Mouse (Mus musculus) intestine, embryonic 15.5 days (tissue): ENCODE data around the gene Ebf4. TPM values are rescaled to one million over a fixed set of nuclear protein-coding genes. Genes with fewer than 3 reads are reported as not detected.
A peak's percentile ranks its signal among the peaks of the same experiment; 100 is the strongest.

Experiments
- ATAC-seq: fragments of 200-750 bp; cut with Nextera tagmentation; 2 replicates; pipeline ENCODE4 v1.8.0; 2017; ENCODE audit warnings: moderate TSS enrichment, moderate library complexity
- H3K27ac ChIP-seq: fragments of 300-500 bp; sonication (generic); 2 replicates; pipeline ENCODE4 v1.5.1; 2015; ENCODE audit warnings: mild to moderate bottlenecking, inconsistent platforms
- H3K27me3 ChIP-seq: fragments of 300-500 bp; sonication (generic); replicated peaks from 2 replicates; pipeline ENCODE4 v1.6.1; 2015; ENCODE audit warnings: inconsistent platforms
- H3K36me3 ChIP-seq: fragments of 300-500 bp; sonication (generic); 2 replicates; pipeline ENCODE4 v1.6.1; 2015; ENCODE audit warnings: inconsistent platforms
- H3K4me1 ChIP-seq: fragments of 300-500 bp; sonication (generic); replicated peaks from 2 replicates; pipeline ENCODE4 v1.6.1; 2015; ENCODE audit warnings: inconsistent platforms
- H3K4me2 ChIP-seq: fragments of 300-500 bp; sonication (generic); replicated peaks from 2 replicates; pipeline ENCODE4 v1.6.1; 2015; ENCODE audit warnings: mild to moderate bottlenecking, inconsistent platforms
- H3K4me3 ChIP-seq: fragments of 300-500 bp; sonication (generic); replicated peaks from 2 replicates; pipeline ENCODE4 v1.5.1; 2015; ENCODE audit warnings: inconsistent platforms
- H3K9ac ChIP-seq: fragments of 300-500 bp; sonication (generic); 2 replicates; pipeline ENCODE4 v1.6.1; 2015; ENCODE audit warnings: inconsistent platforms
- H3K9me3 ChIP-seq: fragments of 300-500 bp; sonication (generic); 2 replicates; pipeline ENCODE4 v1.6.1; 2016; ENCODE audit warnings: inconsistent platforms
- WGBS: fragments of 180-500 bp; shearing (Covaris S2); methylation state at CpG from one replicate; pipeline ENCODE4 v1.1.7; 2015; 5-methylcytosine and 5-hydroxymethylcytosine counted together
- polyA plus RNA-seq: library from polyadenylated mRNA; unstranded; fragments of >200 nt; fragmentation: Nextera tagmentation; extraction: Ambion mirVana; gene quantifications from 2 replicates; pipeline ENCODE4 v1.2.1, GENCODE M21; 2015

Gene Ebf4
- polyA plus RNA-seq, 1 experiment from 2014 or later: 2.2 TPM

DNA sequence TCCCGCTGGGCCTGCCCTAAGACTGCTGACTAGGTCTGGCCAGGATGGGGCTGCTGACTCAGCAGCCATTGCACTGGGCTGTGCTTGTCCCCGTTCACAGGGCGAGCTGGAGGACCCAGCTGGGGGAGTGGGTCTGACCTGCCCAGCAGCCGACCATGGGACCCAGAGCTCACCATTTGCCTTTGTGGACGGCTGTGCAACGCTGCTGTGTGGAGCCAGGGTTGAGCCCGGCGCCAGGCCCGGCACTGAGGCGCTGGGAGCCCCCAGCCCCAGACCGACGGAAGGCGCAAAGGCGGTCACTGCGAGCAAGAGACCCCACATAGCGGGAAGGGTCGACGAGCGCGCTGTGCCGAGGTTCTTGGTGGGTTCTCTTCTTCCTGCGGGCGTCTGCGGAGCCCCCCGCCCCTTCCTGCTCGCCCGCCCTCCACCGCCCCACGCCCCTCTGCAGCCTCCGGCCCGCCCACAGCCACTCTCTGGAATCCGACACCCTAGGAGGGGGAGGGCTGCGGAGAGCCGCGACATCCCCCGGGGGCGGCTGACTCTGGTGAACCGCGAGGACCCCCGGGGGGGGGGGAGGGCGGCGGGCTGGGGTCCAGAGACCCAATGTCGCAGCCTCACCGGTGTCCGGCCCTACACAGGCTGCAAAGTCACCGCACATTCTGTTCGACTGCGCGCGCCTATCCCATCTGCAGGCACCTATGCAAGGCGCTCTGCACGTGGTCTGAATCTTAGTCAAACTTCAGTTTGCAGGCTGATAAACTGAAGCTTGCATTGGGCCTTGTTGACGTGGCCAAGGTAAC is 102.4 kb downstream of the Ebf4 start, which contains the start of gene Cpxm1:
Gene Cpxm1 (minus strand): TSS at position 389 of the 800 bp plus-strand sequence.
- peak; percentile 94 for ATAC-seq
- H3K27ac ChIP-seq: peak within 1 kb of the TSS; percentile 54; the same call in 1 of the 2 replicates
- WGBS: under 1% methylated on average over 41 of the region's 53 CpGs

DNA sequence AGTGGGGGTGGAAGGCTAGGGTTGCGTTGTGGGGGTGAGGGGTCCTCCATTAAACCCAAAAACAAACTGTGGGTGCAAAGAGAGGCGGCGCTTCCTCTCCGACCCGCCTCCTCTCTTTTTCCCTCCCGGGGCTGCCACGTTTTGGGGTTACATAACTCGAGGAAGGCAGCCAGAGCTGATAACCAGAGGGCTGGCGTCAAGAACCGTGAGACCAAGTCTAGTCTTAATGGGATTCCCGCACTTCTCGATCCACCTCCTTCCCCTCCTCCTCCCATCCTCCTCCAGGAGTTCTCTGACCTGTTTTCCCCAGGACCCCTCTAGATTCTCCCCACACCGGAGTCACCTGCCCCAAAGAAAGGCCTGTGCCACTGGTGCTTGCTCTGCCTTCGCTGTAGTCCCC is 103.1 kb downstream of the Ebf4 start:
- H3K27ac ChIP-seq: no peak overlapping the region
- ATAC-seq: no peak
- no peaks in the 10 kb centered on the region for H3K36me3 ChIP-seq
- peak overlapping the region; percentile 61 for H3K4me3 ChIP-seq
- H3K9me3 ChIP-seq: no peaks in the 10 kb centered on the region
- 16% methylated on average over 14 of the region's 14 CpGs for WGBS
- H3K4me2 ChIP-seq: peak overlapping the region; percentile 96
- 0 out of 2 replicates have a peak, but pooled peaks cover 6% of the 10 kb centered on the region for H3K27me3 ChIP-seq
- no peak overlapping the region for H3K9ac ChIP-seq
- peaks cover 17% of the 10 kb centered on the region; the same call in 1 of the 2 replicates for H3K4me1 ChIP-seq

More for the DNA sequence above, 102.4 kb downstream of the Ebf4 start, which contains the start of gene Cpxm1:
- Histone ChIP-seq H3K4me1 (peaks cover 17% of the 10 kb centered on the region; the same call in 1 of the 2 replicates), H3K4me3 (peak within 1 kb of the TSS; percentile 61), H3K9ac (peak within 1 kb of the TSS; percentile 68), H3K27me3 (0 out of 2 replicates have a peak, but pooled peaks cover 6% of the 10 kb centered on the region), H3K9me3 (no peaks in the 10 kb centered on the region), H3K36me3 (no peaks in the 10 kb centered on the region), H3K4me2 (peak within 1 kb of the TSS; percentile 96)

DNA sequence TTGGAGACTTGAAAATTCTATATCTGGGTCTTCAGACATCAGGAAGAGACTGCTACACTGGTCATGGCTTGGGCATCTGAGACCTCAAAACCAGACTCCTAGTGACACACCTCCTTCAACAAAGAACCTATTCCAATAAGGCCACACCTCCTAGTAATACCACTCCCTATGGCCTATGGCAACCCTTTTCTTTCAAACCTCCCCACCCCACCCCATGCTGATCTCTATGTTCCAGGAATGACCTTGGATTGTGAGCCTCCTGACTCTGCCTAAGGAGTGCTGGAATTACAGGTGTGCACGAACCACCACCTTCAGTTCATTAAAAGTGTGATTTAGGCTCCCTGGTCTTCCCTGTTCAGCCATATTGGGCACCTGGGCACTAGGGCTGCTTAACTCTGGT is 105.1 kb downstream of the Ebf4 start:
- Histone ChIP-seq H3K9ac (no peak overlapping the region), H3K9me3 (no peaks in the 10 kb centered on the region), H3K4me2 (no peak overlapping the region), H3K27ac (no peak overlapping the region), H3K36me3 (no peaks in the 10 kb centered on the region), H3K27me3 (0 out of 2 replicates have a peak, but pooled peaks cover 6% of the 10 kb centered on the region), H3K4me1 (peaks cover 17% of the 10 kb centered on the region; the same call in 1 of the 2 replicates), H3K4me3 (no peak overlapping the region)
- WGBS: 94% methylated on average over 1 of the region's 1 CpGs
- no peak for ATAC-seq

DNA sequence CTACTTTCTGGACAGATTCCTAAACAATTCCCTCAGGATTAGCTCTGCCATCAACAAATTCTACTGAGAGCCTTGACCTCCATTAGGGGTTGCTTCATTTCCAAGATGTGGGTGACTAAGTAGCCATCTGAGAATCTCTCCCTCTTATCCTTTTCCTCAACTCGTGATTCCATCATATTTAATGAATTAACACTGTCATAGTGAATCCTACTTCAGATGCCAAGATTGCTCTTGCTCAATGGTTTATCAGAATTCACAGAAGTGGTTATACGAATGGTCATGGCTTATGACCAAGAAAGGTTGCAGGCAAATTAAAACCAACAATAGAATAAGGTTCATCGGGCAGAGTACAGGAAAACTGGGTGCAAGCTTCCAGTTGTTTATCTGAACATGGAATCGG is 106.9 kb downstream of the Ebf4 start:
- Histone ChIP-seq H3K27ac (no peak overlapping the region), H3K4me2 (no peak overlapping the region), H3K27me3 (0 out of 2 replicates have a peak, but pooled peaks cover 6% of the 10 kb centered on the region), H3K36me3 (no peaks in the 10 kb centered on the region), H3K9me3 (no peaks in the 10 kb centered on the region), H3K9ac (no peak overlapping the region), H3K4me1 (peaks cover 14% of the 10 kb centered on the region; the same call in 1 of the 2 replicates), H3K4me3 (no peak overlapping the region)
- WGBS: 77% methylated on average over 4 of the region's 4 CpGs
- ATAC-seq: no peak

DNA sequence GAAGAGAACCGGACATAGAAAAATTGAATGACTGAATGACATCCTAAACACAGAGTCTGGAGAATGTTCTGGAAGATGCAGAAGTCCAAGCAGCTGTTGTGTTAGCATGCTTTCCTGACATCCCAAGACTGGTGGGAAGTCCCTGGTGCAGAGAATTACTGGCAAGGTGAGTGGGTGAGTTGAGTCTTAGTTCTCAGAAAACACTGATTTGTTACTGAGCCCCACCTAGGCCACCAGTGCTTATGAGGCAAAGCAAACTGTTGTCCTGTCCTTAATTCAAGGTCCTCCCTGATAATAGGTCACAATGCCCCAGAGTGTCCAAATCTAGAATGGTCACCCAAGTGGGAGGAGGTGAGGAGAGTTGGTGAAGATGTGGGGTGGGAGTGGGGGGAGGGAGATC is 110.0 kb downstream of the Ebf4 start, which contains the start of the genes Gm28372 and 1700020A23Rik:
Gene Gm28372 (plus strand): TSS at position 301 of the 400 bp plus-strand sequence.
Gene 1700020A23Rik (plus strand): TSS at position 321 of the 400 bp plus-strand sequence.
- 83% methylated on average over 1 of the region's 1 CpGs for WGBS
- H3K9ac ChIP-seq: no peak within 1 kb of the TSS
- no peaks in the 10 kb centered on the region for H3K9me3 ChIP-seq
- no peaks in the 10 kb centered on the region for H3K36me3 ChIP-seq
- H3K4me1 ChIP-seq: peaks cover 4% of the 10 kb centered on the region; the same call in 1 of the 2 replicates
- no peak within 1 kb of the TSS for H3K4me3 ChIP-seq
- no peak for ATAC-seq
- H3K4me2 ChIP-seq: no peak within 1 kb of the TSS
- no peaks in the 10 kb centered on the region for H3K27me3 ChIP-seq
- no peak within 1 kb of the TSS for H3K27ac ChIP-seq

DNA sequence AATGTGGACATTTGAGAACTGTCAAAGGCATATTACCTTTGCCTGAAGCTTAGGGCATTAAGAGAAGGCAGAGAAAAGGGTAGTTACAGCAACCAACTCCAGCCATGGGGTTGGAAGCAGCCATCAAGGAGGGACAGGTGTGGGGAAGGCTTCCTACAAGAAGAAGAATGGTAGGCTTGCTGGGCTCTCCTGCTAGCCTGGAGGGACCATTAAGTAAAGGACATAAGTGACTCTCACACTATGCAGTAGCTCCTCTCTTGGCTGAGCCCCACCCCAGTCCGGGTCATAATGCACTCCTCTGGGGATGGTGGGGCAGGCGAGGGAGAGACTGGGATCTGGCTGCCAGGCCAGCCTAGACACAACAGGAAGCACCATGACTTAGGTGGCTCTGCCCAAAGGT is 111.2 kb downstream of the Ebf4 start, which contains the start of gene Tmem239:
Gene Tmem239 (plus strand): TSS at position 301 of the 400 bp plus-strand sequence.
- ATAC-seq: no peak
- no peak within 1 kb of the TSS for H3K4me2 ChIP-seq
- no peak within 1 kb of the TSS for H3K4me3 ChIP-seq
- no peak within 1 kb of the TSS for H3K27ac ChIP-seq
- H3K4me1 ChIP-seq: no peaks in the 10 kb centered on the region; the same call in 1 of the 2 replicates
- H3K36me3 ChIP-seq: no peaks in the 10 kb centered on the region
- no peaks in the 10 kb centered on the region for H3K27me3 ChIP-seq
- H3K9ac ChIP-seq: no peak within 1 kb of the TSS
- no peaks in the 10 kb centered on the region for H3K9me3 ChIP-seq
- WGBS: 72% methylated on average over 2 of the region's 2 CpGs

DNA sequence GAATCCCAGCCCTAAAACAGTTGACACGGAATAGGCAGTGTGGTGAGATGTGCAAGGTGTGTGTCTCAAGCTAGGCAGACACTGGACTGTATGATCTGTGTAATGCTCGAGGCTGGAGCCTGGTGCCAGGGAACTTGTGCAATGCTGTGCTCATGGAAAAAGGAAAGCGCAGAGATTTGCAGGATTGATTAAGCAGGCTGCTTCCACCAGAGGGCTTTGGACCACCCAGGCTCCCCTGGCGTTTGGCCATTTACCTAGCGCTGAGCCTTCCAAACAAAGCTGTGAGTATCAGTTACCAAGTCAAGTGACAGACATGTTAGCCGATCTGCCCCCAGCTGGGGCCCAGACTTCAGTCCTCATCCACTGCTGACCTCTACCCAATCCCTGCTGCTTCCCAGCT is 113.2 kb downstream of the Ebf4 start:
- Histone ChIP-seq H3K4me2 (no peak overlapping the region), H3K27ac (no peak overlapping the region), H3K27me3 (no peaks in the 10 kb centered on the region), H3K36me3 (no peaks in the 10 kb centered on the region), H3K4me1 (no peaks in the 10 kb centered on the region), H3K4me3 (no peak overlapping the region), H3K9me3 (no peaks in the 10 kb centered on the region), H3K9ac (no peak overlapping the region)
- ATAC-seq: 0 out of 2 replicates have a peak, but pooled peaks have one; percentile 25
- WGBS: 21% methylated on average over 6 of the region's 6 CpGs

DNA sequence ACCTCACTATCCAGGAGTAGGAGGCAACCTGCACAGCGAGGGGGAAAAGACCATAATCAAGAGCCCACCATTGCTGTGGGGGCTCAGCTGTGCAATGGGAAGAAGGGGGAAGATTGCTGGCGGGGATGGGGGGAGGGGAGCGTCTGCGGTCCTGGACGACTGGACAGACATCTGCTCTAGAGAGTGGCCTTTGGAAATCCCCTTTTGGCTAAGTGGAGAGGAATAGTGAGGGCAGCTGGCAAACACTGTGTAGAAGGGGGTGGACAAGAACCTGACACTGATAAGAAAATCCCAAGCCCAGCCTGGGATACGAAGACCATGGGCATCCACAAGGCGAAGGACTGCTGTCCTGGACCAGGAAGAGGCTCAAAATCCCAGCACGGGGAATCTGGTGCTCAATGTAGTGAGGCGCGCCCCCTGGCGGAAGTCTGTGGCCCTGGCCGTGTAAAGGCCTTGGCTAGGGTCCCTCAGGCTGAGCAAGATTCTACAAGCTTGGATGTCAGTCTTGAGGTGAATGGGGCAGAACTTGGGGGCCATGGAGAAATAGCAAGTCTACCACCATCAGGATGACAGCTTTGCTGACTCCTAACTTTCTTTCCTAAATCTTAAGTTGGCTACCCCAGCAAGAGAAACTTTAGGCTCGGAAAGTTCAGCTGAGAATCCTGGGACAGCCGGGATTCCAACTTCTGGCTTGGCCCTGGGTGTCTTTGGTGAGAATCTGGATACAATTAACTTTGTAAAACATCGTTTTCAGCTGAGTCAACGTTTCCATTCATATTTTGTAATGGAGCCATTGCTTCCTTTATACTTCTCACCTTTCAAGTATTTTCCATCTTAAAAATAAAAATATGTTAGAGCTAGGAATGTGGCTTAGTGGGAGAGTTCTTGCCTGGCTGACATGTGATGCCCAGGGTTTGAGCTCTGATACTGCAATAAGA is 116.9 kb downstream of the Ebf4 start:
- Histone ChIP-seq H3K27me3 (no peaks in the 10 kb centered on the region), H3K4me3 (no peak overlapping the region), H3K9ac (no peak overlapping the region), H3K9me3 (no peaks in the 10 kb centered on the region), H3K4me1 (no peaks in the 10 kb centered on the region), H3K27ac (no peak overlapping the region), H3K36me3 (no peaks in the 10 kb centered on the region), H3K4me2 (0 out of 2 replicates have a peak overlapping the region, but pooled peaks have one; percentile 10)
- 35% methylated on average over 16 of the region's 16 CpGs for WGBS
- ATAC-seq: peak; percentile 75

DNA sequence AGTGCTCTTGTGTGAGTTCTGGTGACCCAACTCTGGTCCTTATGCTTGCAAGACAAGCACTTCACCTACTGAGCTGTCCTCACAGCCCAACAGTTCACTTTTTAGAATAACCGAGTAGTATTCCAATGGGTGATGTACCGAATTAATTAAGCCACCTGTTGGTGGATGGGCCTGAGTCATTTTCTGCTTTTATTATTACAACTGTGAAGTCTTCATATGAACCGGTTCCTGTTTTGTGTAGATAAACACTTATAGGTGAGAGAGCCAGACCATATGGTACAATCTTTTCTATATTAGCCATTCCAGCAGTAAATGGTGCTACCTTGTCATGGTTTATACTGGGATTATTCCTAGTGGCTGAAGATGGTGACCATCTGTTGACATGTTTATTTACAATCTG is 117.8 kb downstream of the Ebf4 start:
- Histone ChIP-seq H3K4me3 (no peak overlapping the region), H3K4me1 (no peaks in the 10 kb centered on the region), H3K4me2 (no peak overlapping the region), H3K9me3 (no peaks in the 10 kb centered on the region), H3K9ac (no peak overlapping the region), H3K27ac (no peak overlapping the region), H3K36me3 (no peaks in the 10 kb centered on the region), H3K27me3 (no peaks in the 10 kb centered on the region)
- WGBS: 75% methylated on average over 3 of the region's 3 CpGs
- no peak for ATAC-seq

DNA sequence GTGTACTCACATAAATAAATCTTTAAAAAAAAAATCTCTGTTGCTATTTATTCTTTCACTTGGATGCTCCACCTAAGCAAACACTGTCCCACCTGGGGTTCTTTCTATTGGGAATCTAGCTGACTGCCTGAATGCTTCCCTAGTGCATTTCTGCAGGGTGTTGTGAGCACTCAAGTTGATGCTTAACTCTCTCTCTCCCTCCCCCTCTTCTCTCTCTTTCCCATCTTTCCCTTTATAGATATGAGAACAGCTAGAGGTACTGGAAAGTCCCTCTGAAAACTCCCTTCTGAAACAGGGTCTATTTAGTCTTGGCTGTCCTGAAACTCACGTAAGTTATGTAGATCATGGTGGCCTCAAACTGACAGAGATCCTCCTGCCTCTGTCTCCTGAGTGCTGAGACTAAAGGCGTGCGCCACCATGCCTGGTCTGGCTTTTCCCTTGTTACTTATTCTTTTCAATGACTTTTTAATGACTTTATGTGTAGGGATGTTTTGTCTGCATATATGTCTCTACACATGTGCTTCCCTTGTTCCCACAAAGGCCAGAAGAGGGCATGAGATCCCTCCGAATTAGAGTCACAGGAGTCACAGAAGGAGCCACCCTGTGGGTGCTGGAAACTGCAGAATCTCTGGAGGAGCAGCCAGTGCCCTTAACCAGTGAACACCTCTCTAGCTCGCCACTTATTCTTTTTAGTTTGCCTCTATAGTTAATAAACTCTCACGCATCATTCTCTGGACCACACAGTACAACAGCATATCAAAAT is 119.3 kb downstream of the Ebf4 start:
- no peak for ATAC-seq
- Histone ChIP-seq H3K4me1 (no peaks in the 10 kb centered on the region), H3K27ac (no peak overlapping the region), H3K4me2 (no peak overlapping the region), H3K9me3 (no peaks in the 10 kb centered on the region), H3K4me3 (no peak overlapping the region), H3K9ac (no peak overlapping the region), H3K27me3 (no peaks in the 10 kb centered on the region), H3K36me3 (no peaks in the 10 kb centered on the region)
- 72% methylated on average over 6 of the region's 6 CpGs for WGBS
